Mouse (Mus musculus): ENCODE data around the gene Inka1. TPM values are rescaled to one million over a fixed set of nuclear protein-coding genes. Genes with fewer than 3 reads are reported as not detected.

The Inka1 gene
- total and polyA plus RNA-seq, 3 experiments, result 60.7 to 65.3 TPM; not detected in 1

DNA sequence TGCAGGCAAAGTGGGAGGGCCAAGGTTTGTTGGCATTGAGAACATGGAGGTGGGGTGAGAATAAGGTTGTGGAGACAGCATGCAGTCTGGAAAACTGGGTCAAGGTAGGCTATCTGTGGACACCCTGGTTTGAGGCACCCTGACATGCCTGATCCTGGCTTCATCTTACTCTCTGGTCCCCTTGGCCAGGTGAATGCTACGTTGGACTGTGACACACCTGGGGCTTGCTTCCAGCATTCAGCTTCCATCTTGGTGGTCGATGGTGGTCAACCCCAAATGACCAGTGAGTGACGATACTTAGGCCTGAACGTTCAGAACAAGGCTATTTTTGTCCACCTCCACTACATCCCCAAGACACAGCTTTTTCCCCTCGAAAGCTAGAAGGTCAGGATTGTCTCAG is 10.4 kb upstream of the Inka1 start, which contains the start of gene Gm20662:
TSS of gene Gm20662 (plus strand) at position 301 of the 400 bp plus-strand sequence.
- Histone ChIP-seq H3K79me2 (ENCODE audit: control insufficient read depth, insufficient read depth, low read length, poor library complexity) (no peaks in the 10 kb centered on the region), H3K4me3 (ENCODE audit: control insufficient read depth in 1 of 2, insufficient read depth in 1 of 2, low read depth in 2 of 2, low read length in 2 of 2) (no peak within 1 kb of the TSS), H3K4me1 (ENCODE audit: control insufficient read depth in 1 of 2, insufficient read depth in 2 of 2, low read length in 2 of 2) (peaks cover 0 to 10% of the 10 kb centered on the region in 2 experiments; a peak in 1 of 4 replicates), H3K9me3 (replicated peaks; ENCODE audit: insufficient read depth, low read length) (no peaks in the 10 kb centered on the region), H3K9ac (ENCODE audit: control insufficient read depth, low read depth, low read length, poor library complexity, severe bottlenecking) (no peak within 1 kb of the TSS), H3K36me3 (ENCODE audit: control insufficient read depth in 1 of 2, insufficient read depth in 2 of 2, low read length in 2 of 2) (peaks cover 0 to 4% of the 10 kb centered on the region in 2 experiments; a peak in 2 of 4 replicates), H3K27me3 (ENCODE audit: control insufficient read depth in 1 of 2, insufficient read depth in 2 of 2, low read length in 2 of 2) (no peaks in the 10 kb centered on the region), H3K27ac (ENCODE audit: control insufficient read depth, low read depth, low read length) (no peak within 1 kb of the TSS)
- no peak for DNase-seq (ENCODE audit: low read depth, low spot score)
- TF ChIP-seq KAT2A (conservative IDR thresholded peaks at IDR 0.05; ENCODE audit: low read depth, low read length), result no peak
- no peak for TF ChIP-seq TAL1 (IDR thresholded peaks at IDR 0.05; ENCODE audit: low read length)
- TF ChIP-seq ZC3H11A (IDR thresholded peaks at IDR 0.05; ENCODE audit: low read depth, low read length), result no peak
- TF ChIP-seq MAX (IDR thresholded peaks at IDR 0.05; ENCODE audit: low read length), result no peak

DNA sequence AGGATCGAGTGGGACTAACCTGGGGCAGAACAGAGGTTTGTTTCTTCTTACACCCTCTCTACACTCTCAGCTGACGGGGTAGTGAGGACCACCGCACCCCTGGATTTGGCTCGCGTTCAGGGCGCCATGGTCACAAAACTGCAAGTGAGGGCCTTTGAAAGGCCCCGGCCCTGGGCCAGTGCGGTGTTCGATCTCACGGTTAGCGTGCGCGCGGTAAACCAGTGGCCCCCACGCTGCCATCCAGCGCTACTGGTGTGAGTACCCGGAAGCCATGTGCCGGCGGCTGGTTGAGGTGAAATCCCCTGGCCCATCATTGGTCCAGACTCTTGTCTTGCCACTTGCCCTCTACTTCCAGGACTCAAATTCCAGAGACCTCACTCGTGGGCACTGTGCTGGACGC is 9.8 kb upstream of the Inka1 start:
- no peak for DNase-seq (ENCODE audit: low read depth, low spot score)
- no peak for TF ChIP-seq MYB (IDR thresholded peaks at IDR 0.05; ENCODE audit: low read depth, low read length)
- TF ChIP-seq CHD1 (IDR thresholded peaks at IDR 0.05; ENCODE audit: low read depth, low read length), result no peak
- no peak for TF ChIP-seq MYC (IDR thresholded peaks at IDR 0.05; ENCODE audit: low read depth, low read length)
- TF ChIP-seq EP300 (IDR thresholded peaks at IDR 0.05; ENCODE audit: low read depth in 1 of 2, low read length in 2 of 2), result no peak
- no peak for TF ChIP-seq USF2 (IDR thresholded peaks at IDR 0.05; ENCODE audit: borderline replicate concordance in 1 of 2, insufficient read depth in 1 of 2, low read depth in 1 of 2, low read length in 2 of 2)
- no peak for TF ChIP-seq TCF12 (IDR thresholded peaks at IDR 0.05; ENCODE audit: low read depth, low read length)
- TF ChIP-seq JUND (IDR thresholded peaks at IDR 0.05; ENCODE audit: low read depth, low read length), result no peak
- TF ChIP-seq MAZ (IDR thresholded peaks at IDR 0.05; ENCODE audit: low read depth, low read length), result no peak
- TF ChIP-seq ZNF384 (IDR thresholded peaks at IDR 0.05; ENCODE audit: low read depth, low read length), result no peak
- no peak for TF ChIP-seq ELF1 (IDR thresholded peaks at IDR 0.05; ENCODE audit: low read depth, low read length)
- TF ChIP-seq NELFE (IDR thresholded peaks at IDR 0.05; ENCODE audit: low read depth, low read length), result no peak
- no peak for TF ChIP-seq POLR2AphosphoS5 (IDR thresholded peaks at IDR 0.05; ENCODE audit: borderline replicate concordance, low read depth, low read length)
- TF ChIP-seq BHLHE40 (IDR thresholded peaks at IDR 0.05; ENCODE audit: borderline replicate concordance, low read depth, low read length), result no peak
- TF ChIP-seq MAX (IDR thresholded peaks at IDR 0.05; ENCODE audit: low read length), result no peak
- no peak for TF ChIP-seq UBTF (IDR thresholded peaks at IDR 0.05; ENCODE audit: borderline replicate concordance, insufficient read depth, low read depth, low read length)
- no peak for TF ChIP-seq CHD2 (IDR thresholded peaks at IDR 0.05; ENCODE audit: low read length)
- no peak for TF ChIP-seq KAT2A (conservative IDR thresholded peaks at IDR 0.05; ENCODE audit: low read depth, low read length)
- no peak for TF ChIP-seq ZMIZ1 (IDR thresholded peaks at IDR 0.05; ENCODE audit: low read depth, low read length)
- TF ChIP-seq ETS1 (IDR thresholded peaks at IDR 0.05; ENCODE audit: low read depth, low read length), result no peak
- TF ChIP-seq GABPA (IDR thresholded peaks at IDR 0.05; ENCODE audit: low read depth, low read length), result no peak
- Histone ChIP-seq H3K27me3 (ENCODE audit: control insufficient read depth in 1 of 2, insufficient read depth in 2 of 2, low read length in 2 of 2) (no peaks in the 10 kb centered on the region), H3K79me2 (ENCODE audit: control insufficient read depth, insufficient read depth, low read length, poor library complexity) (no peaks in the 10 kb centered on the region), H3K36me3 (ENCODE audit: control insufficient read depth in 1 of 2, insufficient read depth in 2 of 2, low read length in 2 of 2) (peaks cover 0 to 4% of the 10 kb centered on the region in 2 experiments; a peak in 2 of 4 replicates), H3K9ac (ENCODE audit: control insufficient read depth, low read depth, low read length, poor library complexity, severe bottlenecking) (no peak overlapping the region), H3K4me3 (ENCODE audit: control insufficient read depth in 1 of 2, insufficient read depth in 1 of 2, low read depth in 2 of 2, low read length in 2 of 2) (no peak overlapping the region), H3K9me3 (replicated peaks; ENCODE audit: insufficient read depth, low read length) (no peaks in the 10 kb centered on the region), H3K4me1 (ENCODE audit: control insufficient read depth in 1 of 2, insufficient read depth in 2 of 2, low read length in 2 of 2) (peaks cover 0 to 10% of the 10 kb centered on the region in 2 experiments; a peak in 1 of 4 replicates), H3K27ac (ENCODE audit: control insufficient read depth, low read depth, low read length) (no peak overlapping the region)
